Mouse (Mus musculus): ENCODE measurements around the gene Kif24. TPM values are rescaled to one million over a fixed set of nuclear protein-coding genes. Genes with fewer than 3 reads are reported as not detected.

Kif24 gene
- polyA plus RNA-seq, 1 experiment from 2014 or later = 9.0 TPM

DNA sequence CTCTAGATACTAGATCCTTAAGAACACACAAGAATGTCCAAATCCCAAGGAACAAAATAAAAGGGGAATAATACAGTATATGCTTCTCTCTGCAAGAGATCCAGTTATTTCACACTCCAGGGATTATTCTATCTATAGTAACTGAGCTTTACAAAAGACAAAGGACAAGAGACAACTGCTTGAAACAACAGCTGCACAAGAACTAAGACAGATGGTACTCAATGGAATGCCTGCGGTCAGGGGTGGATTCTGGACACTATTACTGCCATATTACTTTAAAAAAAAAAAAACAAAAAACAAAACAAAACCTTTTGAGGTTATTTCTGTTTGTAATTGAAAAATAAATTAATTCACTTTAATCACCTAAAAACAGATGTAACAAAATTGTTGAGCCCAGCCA, 4.0 kb downstream of the Kif24 start:
- Histone ChIP-seq H3K4me2 (no peak overlapping the region), H3K4me1 (peaks cover 26% of the 10 kb centered on the region), H3K9ac (no peak overlapping the region), H3K36me3 (peaks cover 22% of the 10 kb centered on the region), H3K27ac (no peak overlapping the region), H3K27me3 (replicated peaks) (no peaks in the 10 kb centered on the region), H3K9me3 (replicated peaks) (no peaks in the 10 kb centered on the region), H3K4me3 (no peak overlapping the region)
- WGBS (ENCODE audit: insufficient replicate concordance) = 98% methylated on average over 1 of the region's 1 CpGs
- ATAC-seq = no peak

DNA sequence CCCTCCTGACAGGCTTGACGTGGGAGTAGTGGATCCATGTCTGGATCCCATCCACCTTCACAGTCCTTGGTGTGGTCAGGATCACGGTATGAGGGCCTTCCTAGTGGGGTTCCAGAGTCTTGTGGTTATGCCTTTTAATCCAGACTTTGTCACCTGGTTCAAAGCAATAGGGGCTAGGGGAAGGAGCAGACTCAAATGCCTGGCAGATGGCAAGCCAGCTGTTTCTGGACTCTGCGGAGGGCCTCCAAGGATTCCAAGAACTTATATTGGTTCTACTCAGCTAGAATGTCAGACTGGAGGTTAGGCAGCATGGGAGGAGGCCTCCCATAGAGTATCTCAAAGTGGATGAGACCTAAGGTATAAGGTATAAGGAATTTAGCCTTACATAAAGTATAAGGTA, 17.1 kb downstream of the Kif24 start:
- no peak overlapping the region for H3K4me2 ChIP-seq
- no peak overlapping the region for H3K4me3 ChIP-seq
- peaks cover 57% of the 10 kb centered on the region for H3K36me3 ChIP-seq
- 86% methylated on average over 3 of the region's 3 CpGs for WGBS (ENCODE audit: insufficient replicate concordance)
- no peaks in the 10 kb centered on the region for H3K4me1 ChIP-seq
- H3K27ac ChIP-seq = no peak overlapping the region
- H3K9me3 ChIP-seq (replicated peaks) = no peaks in the 10 kb centered on the region
- H3K9ac ChIP-seq = no peak overlapping the region
- no peak for ATAC-seq
- no peaks in the 10 kb centered on the region for H3K27me3 ChIP-seq (replicated peaks)

DNA sequence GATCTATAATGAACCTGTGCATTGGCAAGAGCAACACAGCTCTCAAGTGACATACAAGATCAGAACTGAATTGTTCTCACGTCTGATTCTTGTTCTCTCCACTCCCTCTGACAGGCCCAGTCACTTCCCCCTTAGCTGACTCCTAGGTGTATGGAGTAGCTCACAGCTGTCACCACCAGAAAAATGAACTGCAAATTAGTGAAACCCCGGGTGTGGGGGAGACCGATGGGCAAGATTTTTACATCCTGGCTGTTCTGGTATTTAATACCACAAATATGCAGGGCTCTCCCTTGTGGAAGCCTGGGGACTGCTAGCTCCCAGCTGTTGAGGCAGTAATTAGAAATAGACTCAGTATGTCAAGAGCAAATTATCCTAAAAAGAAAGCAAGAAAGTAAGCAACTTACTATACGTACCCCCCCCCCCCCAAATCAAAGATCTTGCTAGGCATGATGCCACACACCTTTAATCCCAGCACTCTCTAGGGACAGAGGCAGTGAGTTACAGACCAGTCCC, 21.8 kb downstream of the Kif24 start:
- Histone ChIP-seq H3K9ac (no peak overlapping the region), H3K36me3 (peaks cover 37% of the 10 kb centered on the region)
- no peak for ATAC-seq

DNA sequence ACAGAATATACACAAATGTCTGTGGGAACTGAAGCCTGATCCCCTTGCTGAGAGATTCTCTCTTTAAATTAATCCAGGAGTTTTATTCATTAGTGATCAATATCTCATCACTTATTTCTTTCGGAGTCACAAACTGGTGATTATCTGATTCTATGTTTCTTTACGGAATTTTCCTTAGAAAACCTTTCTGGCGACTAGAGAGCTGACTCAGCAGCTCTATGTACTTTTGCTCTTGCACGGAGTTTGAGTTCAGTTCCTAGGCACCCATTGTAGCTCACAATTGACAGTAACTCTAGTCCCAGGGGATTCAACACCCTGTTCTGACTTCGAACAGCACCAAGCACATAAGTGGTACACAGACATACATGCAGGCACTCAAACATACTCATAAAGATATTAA, 25.8 kb downstream of the Kif24 start:
- no peaks in the 10 kb centered on the region for H3K9me3 ChIP-seq (replicated peaks)
- peaks cover 31% of the 10 kb centered on the region for H3K36me3 ChIP-seq
- no peaks in the 10 kb centered on the region for H3K27me3 ChIP-seq (replicated peaks)
- H3K9ac ChIP-seq = no peak overlapping the region
- H3K4me3 ChIP-seq = no peak overlapping the region
- no peak for ATAC-seq
- WGBS (ENCODE audit: insufficient replicate concordance) = 77% methylated on average over 5 of the region's 5 CpGs
- no peak overlapping the region for H3K27ac ChIP-seq
- H3K4me2 ChIP-seq = no peak overlapping the region
- H3K4me1 ChIP-seq = peaks cover 12% of the 10 kb centered on the region

More for the DNA sequence above, 21.8 kb downstream of the Kif24 start:
- 66% methylated on average over 4 of the region's 4 CpGs for WGBS (ENCODE audit: insufficient replicate concordance)
- H3K27ac ChIP-seq = no peak overlapping the region
- H3K9me3 ChIP-seq (replicated peaks) = no peaks in the 10 kb centered on the region
- no peak overlapping the region for H3K4me2 ChIP-seq
- peaks cover 6% of the 10 kb centered on the region; the same call in 1 of the 2 replicates for H3K4me1 ChIP-seq
- no peaks in the 10 kb centered on the region for H3K27me3 ChIP-seq (replicated peaks)
- H3K4me3 ChIP-seq = no peak overlapping the region

DNA sequence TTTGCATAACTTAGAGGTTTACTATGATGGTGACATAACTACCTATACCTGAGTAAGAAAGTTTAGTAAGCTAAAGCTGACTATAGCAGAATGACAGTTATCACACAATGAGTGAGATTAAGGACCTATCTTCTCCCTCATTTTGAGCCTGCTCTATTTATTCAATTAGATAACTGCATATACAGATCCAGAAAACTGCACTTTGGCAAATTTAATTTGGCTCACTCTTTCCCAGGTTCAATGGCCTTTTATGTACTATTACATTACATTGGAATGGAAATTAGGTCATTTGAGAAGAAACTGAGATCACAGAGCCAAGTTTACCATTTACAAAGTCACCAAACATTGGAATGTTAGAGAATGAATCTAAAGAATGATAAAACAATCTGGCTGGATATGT, 47.7 kb downstream of the Kif24 start:
- no peak overlapping the region for H3K4me3 ChIP-seq
- no peak overlapping the region for H3K4me2 ChIP-seq
- no peaks in the 10 kb centered on the region for H3K4me1 ChIP-seq
- peaks cover 28% of the 10 kb centered on the region for H3K36me3 ChIP-seq
- no peaks in the 10 kb centered on the region for H3K27me3 ChIP-seq (replicated peaks)
- no peak for ATAC-seq
- H3K9me3 ChIP-seq (replicated peaks) = no peaks in the 10 kb centered on the region
- H3K27ac ChIP-seq = no peak overlapping the region
- H3K9ac ChIP-seq = no peak overlapping the region

DNA sequence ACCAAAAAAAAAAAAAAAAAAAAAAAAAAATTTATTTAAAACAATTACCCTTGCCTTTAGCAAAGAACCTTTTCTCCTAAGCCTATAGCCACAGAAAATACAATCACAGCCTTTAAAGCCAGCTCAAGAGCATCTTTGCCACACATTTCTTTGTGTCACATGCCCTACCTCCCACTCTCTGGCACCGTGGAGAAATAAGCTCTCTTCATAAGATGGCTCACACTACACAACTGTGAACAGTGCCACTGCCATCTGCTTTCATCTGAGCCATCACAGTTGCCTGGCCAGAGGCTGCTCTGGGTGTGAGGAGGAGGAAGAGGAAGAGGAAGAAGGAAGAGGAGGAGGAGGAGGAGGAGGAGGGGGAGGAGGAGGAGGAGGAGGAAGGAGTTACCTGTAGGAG, 55.3 kb downstream of the Kif24 start:
- Histone ChIP-seq H3K4me2 (no peak overlapping the region), H3K27ac (no peak overlapping the region), H3K9me3 (replicated peaks) (no peaks in the 10 kb centered on the region), H3K9ac (no peak overlapping the region), H3K36me3 (peaks cover 59% of the 10 kb centered on the region), H3K4me3 (no peak overlapping the region), H3K27me3 (replicated peaks) (no peaks in the 10 kb centered on the region), H3K4me1 (no peaks in the 10 kb centered on the region)
- WGBS (ENCODE audit: insufficient replicate concordance) = 80% methylated on average over 1 of the region's 1 CpGs
- ATAC-seq = no peak

DNA sequence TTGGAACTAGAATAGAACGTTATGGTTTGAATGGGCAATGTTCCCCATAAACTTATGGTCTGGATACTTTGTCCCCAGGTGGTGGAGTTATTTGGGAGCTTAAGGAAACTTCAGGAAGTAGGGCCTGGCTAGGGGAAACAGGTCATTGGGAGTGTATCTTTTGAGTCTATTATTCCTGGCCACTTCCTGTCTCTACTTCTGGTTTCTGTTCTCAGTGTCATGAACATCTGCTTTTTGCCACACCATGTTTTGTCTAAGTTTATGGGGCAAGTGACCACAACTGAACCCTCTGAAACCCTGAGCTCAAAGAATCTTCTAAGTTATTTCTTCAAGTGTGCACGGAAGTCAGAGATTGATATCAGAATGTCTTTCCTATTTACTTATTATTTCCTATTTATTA, 57.3 kb downstream of the Kif24 start:
- peaks cover 63% of the 10 kb centered on the region for H3K36me3 ChIP-seq
- H3K4me3 ChIP-seq = no peak overlapping the region
- H3K27ac ChIP-seq = no peak overlapping the region
- H3K9ac ChIP-seq = no peak overlapping the region
- H3K4me2 ChIP-seq = no peak overlapping the region
- H3K4me1 ChIP-seq = no peaks in the 10 kb centered on the region
- H3K9me3 ChIP-seq (replicated peaks) = no peaks in the 10 kb centered on the region
- no peak for ATAC-seq
- H3K27me3 ChIP-seq (replicated peaks) = no peaks in the 10 kb centered on the region
- WGBS (ENCODE audit: insufficient replicate concordance) = 82% methylated on average over 2 of the region's 2 CpGs

DNA sequence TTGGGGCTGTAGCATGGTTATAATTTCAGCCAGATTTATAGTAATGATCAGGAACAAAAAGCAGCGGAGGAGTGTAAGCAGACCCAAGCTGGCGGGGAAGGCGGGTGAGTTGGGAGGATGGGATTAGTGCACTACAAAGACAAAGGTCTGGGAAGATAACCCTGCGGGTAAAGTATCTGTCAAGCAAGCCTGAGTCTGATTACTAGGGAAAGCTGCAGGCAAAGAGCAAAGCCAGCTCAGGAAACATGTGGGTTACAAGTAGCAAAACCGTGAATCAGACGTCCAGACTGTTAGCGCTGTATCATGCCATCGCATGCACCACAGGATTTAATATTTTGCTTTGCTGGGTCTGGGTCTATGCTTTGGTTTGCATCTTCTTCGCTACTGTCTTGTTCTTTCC, 58.1 kb downstream of the Kif24 start:
- no peak overlapping the region for H3K4me2 ChIP-seq
- WGBS (ENCODE audit: insufficient replicate concordance) = 82% methylated on average over 9 of the region's 9 CpGs
- no peak overlapping the region for H3K27ac ChIP-seq
- no peaks in the 10 kb centered on the region for H3K4me1 ChIP-seq
- no peak overlapping the region for H3K4me3 ChIP-seq
- peaks cover 63% of the 10 kb centered on the region for H3K36me3 ChIP-seq
- ATAC-seq = no peak
- H3K9ac ChIP-seq = no peak overlapping the region
- H3K27me3 ChIP-seq (replicated peaks) = no peaks in the 10 kb centered on the region
- H3K9me3 ChIP-seq (replicated peaks) = no peaks in the 10 kb centered on the region

DNA sequence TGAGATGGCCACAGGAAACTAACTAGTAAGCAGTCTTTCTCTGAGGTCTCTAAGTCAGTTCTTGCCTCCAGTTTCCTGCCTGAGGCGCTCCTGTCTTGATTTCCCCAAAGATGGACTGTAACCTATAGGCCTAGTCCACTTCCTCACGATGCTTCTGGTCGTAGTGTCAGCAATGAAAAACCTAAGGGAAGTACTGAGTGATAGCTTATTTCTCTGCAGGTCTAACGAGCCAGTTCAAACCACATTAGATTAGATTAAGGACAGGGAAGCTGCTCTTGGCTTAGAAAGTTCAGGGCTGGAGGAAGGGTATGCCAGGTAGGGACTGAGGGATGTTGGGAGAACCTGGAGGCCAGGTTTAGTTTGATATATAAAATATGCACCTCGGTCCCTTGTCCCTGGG, 63.1 kb downstream of the Kif24 start:
- Histone ChIP-seq H3K4me3 (no peak overlapping the region), H3K4me2 (no peak overlapping the region), H3K9ac (no peak overlapping the region), H3K4me1 (no peaks in the 10 kb centered on the region), H3K9me3 (replicated peaks) (no peaks in the 10 kb centered on the region), H3K27ac (no peak overlapping the region), H3K27me3 (replicated peaks) (no peaks in the 10 kb centered on the region), H3K36me3 (peaks cover 75% of the 10 kb centered on the region)
- WGBS (ENCODE audit: insufficient replicate concordance) = 60% methylated on average over 5 of the region's 5 CpGs
- ATAC-seq = no peak

DNA sequence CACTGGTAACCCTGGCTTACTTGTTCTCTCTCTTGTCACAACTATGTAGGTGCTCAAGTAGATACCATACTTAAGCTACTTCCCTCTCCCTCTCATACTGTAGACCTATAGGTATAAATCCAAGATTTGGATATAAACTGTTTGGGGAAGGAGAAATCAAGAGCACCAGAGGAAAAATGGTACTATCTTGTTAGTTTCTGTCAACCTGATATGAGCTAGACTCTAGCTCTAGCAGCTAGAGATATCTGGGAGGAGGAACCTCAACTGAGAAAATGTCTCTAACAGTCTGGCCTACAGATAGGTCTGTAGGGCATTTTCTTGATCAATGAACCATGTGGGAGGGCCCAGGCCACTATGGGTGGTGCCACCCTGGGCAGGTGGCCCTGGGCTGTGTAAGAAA, 63.5 kb downstream of the Kif24 start:
- Histone ChIP-seq H3K27ac (no peak overlapping the region), H3K27me3 (replicated peaks) (no peaks in the 10 kb centered on the region), H3K36me3 (peaks cover 76% of the 10 kb centered on the region), H3K4me1 (no peaks in the 10 kb centered on the region), H3K4me3 (no peak overlapping the region), H3K9me3 (replicated peaks) (no peaks in the 10 kb centered on the region), H3K9ac (no peak overlapping the region), H3K4me2 (no peak overlapping the region)
- no peak for ATAC-seq

DNA sequence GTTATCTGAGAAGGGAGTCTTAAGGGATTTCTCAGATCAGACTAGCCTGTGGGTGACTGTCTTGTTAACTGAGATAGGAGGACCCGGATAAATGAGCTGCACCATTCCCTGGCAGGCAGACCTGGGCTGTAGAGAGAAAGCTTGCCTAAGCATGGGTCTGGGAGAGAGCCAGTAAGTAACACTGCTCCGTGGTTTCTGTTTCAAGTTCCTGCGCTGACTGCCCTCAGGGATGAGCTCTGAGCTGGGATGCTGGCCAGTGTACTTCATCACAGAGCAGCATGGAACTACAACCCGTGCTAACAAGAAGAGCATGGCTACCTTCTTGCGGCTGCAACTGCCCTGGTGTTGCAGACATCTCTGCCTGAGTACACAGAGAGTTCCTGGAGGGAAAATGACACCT, 64.8 kb downstream of the Kif24 start:
- 79% methylated on average over 5 of the region's 5 CpGs for WGBS (ENCODE audit: insufficient replicate concordance)
- no peak overlapping the region for H3K27ac ChIP-seq
- H3K9me3 ChIP-seq (replicated peaks) = no peaks in the 10 kb centered on the region
- H3K9ac ChIP-seq = no peak overlapping the region
- no peak overlapping the region for H3K4me3 ChIP-seq
- H3K4me2 ChIP-seq = no peak overlapping the region
- no peak for ATAC-seq
- no peaks in the 10 kb centered on the region for H3K27me3 ChIP-seq (replicated peaks)
- H3K36me3 ChIP-seq = peaks cover 88% of the 10 kb centered on the region
- no peaks in the 10 kb centered on the region for H3K4me1 ChIP-seq

DNA sequence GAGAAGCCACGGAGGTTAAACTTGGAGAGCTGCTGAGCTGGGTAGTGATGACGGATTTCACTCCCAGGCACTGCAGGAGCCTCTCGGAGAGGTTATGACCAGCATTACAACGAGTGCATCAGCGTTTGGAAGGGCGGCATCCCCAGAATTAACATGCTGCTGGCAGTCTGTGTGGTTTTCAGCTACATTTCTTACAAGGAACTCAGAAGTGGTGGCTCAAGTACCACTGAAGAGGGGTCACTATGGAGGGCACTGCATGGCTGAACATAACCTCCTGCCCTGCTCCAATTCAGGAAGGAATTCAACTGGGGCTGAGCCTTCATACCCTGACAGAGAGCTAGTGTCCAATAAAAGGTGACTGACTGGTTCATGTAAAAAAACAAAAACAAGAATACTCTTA, 66.3 kb downstream of the Kif24 start:
- no peaks in the 10 kb centered on the region for H3K9me3 ChIP-seq (replicated peaks)
- whole genome bisulfite sequencing (ENCODE audit: insufficient replicate concordance) = 86% methylated on average over 6 of the region's 6 CpGs
- no peak for ATAC-seq
- no peak overlapping the region for H3K4me2 ChIP-seq
- H3K4me1 ChIP-seq = no peaks in the 10 kb centered on the region
- H3K36me3 ChIP-seq = peaks cover 91% of the 10 kb centered on the region
- H3K9ac ChIP-seq = no peak overlapping the region
- no peak overlapping the region for H3K27ac ChIP-seq
- H3K27me3 ChIP-seq (replicated peaks) = no peaks in the 10 kb centered on the region
- no peak overlapping the region for H3K4me3 ChIP-seq

DNA sequence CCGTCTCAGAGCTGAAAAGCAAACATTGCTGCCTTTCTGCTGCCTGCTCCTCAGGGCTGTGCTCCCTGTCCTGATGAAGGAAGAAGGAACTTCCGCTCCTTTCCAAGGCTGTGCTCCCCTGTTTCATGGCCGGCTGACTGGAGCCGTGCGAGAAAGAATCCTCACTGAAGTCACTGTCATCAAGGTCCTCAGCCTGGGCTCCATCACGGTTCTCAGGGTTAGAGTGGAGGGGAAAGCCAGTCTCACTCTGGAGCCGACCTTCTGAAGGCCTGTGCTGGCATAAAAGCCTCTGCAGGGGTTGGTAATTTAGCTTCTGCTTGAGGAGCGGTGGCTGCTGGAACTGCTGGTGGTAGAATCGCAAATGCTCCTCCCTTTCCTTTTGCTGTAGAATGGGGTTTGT, 70.0 kb downstream of the Kif24 start:
- H3K4me1 ChIP-seq = no peaks in the 10 kb centered on the region
- H3K36me3 ChIP-seq = peaks cover 94% of the 10 kb centered on the region
- H3K4me2 ChIP-seq = no peak overlapping the region
- 81% methylated on average over 9 of the region's 9 CpGs for WGBS (ENCODE audit: insufficient replicate concordance)
- no peak overlapping the region for H3K27ac ChIP-seq
- H3K4me3 ChIP-seq = no peak overlapping the region
- no peak overlapping the region for H3K9ac ChIP-seq
- no peak for ATAC-seq
- H3K9me3 ChIP-seq (replicated peaks) = no peaks in the 10 kb centered on the region
- H3K27me3 ChIP-seq (replicated peaks) = no peaks in the 10 kb centered on the region
